Mouse (Mus musculus): Measurements from ENCODE around the gene Catsperz. TPM values are rescaled to one million over a fixed set of nuclear protein-coding genes. Genes with fewer than 3 reads are reported as not detected.

Catsperz gene
- total RNA-seq (2021): 10 to 100 TPM; 23.8 to 30.8 TPM

DNA sequence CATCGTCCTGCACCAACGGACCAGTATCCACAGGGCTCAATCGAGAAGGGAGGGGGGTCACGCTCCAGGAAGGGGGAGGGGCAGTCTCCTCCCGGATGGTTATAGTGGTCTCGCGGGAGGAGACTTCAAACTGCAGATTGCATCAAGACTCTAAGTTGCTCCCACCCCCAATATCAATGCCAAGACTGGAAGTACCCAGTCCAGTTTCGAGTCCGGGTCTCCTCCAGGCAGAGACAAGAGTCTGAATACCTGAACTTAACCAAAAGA is at the start of gene Catsperz:
TSS of gene Catsperz (minus strand) at position 74 of the 267 bp plus-strand sequence.
- intact Hi-C loops (cut with DNase I): loop anchor here (10.0 kb wide), 1 partner anchor 100 kb away; no protein-coding TSS in a partner anchor
- DNase-seq (ENCODE audit: low spot score in 2 of 2): no peak

DNA sequence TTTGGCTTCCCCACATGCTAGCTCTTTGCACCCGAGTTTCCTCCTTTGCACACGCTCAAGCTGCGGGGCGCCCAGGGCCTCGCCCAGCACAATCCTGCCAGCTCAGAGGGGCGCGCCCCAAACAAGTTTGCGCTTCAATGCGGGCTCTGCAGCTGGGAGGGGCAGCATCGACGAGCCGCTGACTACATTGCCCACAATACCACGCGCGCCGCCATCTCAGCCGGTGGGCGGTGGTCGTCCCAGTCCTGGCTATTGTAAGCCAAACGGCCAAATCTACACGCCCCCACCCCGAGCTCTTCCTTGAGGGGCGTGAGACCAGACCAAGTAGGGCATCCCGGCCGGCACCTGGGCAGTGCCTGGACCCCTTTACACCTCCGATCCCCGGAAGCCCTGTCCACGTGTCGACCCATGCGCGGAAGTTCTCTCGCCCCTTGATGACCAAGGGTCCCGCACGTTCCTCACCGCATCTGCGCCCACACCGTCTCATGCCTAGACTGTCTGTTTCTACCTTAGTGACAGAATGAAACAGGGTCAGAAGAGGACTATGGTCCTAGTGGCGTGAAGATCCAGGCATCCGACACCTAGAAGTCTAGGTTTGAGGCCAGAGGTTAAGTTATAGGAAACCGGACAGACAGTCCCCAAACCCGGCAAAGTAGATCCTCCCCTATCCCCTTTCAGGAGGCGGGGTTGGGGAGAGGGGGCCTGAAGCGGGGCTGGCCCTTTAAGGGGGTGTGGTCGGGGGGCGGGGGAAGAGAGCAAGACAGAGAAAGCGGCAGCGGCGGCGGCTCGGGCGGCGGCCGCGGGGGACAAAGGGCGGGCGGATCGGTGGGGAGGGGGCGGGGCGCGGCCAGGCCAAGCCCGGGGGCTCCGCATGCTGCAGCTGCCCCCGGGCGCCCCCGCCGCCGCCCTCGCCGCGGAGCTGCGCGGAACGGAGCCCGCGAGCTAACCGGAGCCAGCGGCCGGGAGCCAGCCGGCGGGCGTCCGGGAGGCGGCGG is 49.3 kb upstream of the Catsperz start, which contains the start of gene Ppp1r14b:
TSS of gene Ppp1r14b (plus strand) at position 758 of the 995 bp plus-strand sequence.
- DNase-seq (ENCODE audit: low spot score in 2 of 2): peak; percentile 75 to 80
- intact Hi-C loops (cut with DNase I): no loop called here

DNA sequence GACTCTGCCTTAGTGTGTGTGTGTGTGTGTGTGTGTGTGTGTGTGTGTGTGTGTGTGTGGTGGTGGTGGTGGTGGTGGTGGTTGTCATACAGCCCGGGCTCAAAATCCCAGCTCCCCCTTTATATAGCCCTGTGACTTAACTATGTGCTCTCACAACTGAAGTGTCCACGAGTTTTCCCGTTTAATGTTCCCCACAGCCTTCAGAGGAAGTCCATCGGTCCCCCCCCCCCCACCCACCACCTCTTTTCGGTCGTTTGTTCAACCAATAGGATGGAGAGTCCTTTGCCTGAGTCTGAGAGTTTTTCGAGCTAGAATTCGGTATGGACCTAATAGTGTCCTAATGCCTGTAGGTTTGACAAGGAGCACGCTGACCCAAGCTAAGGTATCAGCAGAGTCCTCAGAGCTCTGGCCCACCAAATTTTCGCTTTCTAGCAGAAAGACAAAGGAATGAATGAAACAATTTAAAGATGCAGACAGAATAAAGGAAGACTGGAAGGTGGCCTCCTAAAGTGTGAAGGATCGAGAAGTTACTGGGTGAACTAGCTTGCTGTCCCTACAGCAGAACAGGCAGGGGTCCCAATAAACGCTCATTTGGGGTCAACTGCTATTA is 48.5 kb upstream of the Catsperz start:
- DNase-seq (ENCODE audit: low spot score in 2 of 2): no peak

DNA sequence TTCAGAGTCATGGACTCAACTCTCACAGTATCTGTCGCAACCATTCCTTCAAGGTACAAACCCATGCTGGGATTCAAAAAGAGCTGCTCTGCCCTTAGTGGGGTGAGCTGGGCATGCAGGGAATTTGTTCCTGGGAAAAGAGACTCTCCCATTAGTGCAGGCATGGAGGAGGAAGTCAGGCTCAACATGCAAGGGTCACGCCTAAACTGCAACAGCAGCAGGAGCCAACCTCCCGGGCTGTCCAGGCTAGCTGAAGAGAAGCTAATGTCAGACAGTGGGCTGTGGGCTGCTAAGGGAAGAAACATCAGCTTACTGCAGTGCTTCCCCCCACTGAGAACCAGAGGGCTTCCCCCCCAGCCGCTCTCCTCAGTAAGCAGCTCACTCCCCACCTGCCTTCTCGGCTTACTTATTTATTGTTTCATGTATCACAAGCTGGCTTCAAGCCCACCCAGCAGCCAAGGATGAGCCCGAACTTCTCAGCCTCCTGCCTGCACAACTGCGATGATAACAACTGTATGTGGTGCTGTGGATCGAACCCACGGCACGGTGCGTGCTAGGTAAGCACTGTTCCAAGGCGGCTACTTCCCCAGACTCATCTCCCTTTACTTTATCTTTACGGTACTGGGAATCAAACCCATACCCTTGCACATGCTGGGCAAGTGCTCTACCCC is 47.2 kb upstream of the Catsperz start:
- DNase-seq (ENCODE audit: low spot score in 2 of 2): no peak
- intact Hi-C loops (cut with DNase I): loop anchor here (2.0 kb wide), 1 partner anchor 22 kb away; no protein-coding TSS in a partner anchor

More for the DNA sequence above, 48.5 kb upstream of the Catsperz start:
- intact Hi-C loops (cut with DNase I): loop anchor here (2.0 kb wide), 1 partner anchor 23 kb away; no protein-coding TSS in a partner anchor

DNA sequence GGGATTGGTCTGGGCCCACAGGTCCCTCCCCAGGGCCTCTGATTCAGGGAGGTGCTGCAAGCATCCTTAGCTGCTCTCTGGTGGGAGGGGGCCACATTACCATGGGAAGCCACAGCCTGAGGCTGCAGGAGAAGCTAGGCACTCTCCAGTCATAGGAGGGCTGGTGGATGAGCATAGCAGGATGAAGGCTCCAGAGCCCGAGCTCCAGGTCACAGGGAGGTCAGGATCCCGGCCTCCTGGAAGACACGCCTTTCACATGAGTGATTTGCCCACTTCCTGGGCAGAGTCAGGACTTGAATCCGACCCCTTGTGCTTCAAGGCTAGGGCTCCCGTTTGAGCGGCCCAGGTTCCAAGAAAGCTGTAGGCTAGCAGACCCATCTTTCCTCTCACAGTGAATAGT is 46.5 kb upstream of the Catsperz start:
- intact Hi-C loops (cut with DNase I): loop anchor here (2.0 kb wide), 1 partner anchor 21 kb away; no protein-coding TSS in a partner anchor
- no peak for DNase-seq (ENCODE audit: low spot score in 2 of 2)

DNA sequence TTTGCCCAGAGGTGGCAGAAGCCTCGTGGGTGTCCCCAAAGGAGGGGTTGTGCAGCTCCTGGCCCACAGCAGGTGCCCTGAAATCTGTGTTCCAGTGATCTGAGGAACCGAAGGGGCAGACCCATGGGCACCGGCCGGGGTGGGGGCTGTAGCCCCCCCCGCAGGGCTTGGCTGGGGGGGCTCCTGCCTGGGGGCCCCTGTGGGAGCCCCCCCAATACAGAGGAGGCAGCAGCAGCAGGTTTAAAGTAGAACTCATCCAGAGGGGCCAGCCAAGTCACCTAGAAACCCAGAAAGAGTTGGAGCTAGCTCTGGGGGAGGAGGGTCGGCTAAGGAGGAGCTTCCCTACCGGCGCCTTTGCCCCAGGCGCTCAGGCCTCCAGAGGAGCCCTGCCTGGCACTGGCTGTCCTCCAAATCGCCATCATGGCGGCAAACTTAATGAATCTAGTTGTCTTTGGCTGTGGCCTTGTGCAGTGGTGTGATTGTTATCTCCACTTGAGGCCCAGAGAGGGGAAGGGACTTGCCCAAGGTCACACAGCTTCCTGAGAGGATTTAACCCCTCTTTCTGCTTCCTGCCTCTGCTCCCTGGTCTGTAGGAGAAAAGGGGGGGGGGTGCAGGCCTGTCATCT is 45.4 kb upstream of the Catsperz start:
- intact Hi-C loops (cut with DNase I): no loop called here
- no peak for DNase-seq (ENCODE audit: low spot score in 2 of 2)

DNA sequence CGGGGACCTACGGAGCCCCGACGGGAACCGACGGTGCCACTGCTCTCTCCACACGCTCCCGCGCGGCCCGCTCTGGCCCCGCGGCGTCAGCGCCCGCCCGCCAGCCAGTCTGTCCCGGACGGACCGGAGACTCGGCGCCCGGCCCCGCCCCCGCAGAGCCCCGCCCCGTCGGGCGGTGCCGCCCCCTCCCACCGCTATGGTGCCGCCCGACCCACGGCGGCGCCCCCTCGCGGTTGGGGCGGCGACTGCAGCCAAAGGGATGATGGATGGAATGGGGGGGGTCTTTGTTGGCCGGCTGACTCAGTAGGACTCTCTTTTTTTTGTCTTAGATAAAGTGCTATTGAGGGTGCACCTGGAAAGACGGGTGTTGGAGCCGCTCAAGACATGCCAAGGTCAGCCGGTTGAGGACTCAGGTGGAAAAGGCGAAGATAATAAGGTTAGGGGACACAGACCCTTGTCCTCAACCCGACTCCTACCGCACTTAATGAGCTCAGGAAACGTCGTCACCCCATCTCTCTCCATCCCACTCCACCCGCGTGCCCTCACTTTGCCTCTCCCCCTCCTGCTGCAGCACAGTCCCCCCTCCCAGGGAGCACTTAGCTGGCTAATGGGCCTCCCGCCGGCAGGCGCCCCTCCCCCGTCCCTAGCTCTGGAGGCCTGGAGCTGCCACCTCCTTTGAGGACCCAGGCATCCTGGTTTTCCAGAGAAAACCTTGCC is 44.6 kb upstream of the Catsperz start:
- intact Hi-C loops (cut with DNase I): no loop called here
- DNase-seq (ENCODE audit: low spot score in 2 of 2): peak in 1 of 2 experiments; percentile 30

DNA sequence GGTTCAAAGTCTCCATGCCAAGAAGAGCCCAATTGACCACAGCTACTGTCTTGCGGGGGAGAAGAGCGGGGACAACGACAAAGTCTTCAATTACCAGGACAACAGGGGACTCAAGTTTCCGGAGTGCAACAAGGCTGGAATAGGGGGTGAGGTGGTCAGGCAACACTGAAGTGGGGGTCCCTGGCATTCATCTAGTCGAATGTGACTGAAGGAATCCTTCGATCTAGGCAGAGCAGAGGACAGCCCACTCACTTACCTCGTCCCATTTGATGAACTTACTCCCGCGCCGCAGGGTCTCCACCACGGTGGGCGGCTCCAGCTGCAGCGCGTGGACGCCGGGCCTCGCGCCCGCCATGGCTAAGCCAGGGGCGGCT is 44.1 kb upstream of the Catsperz start:
- intact Hi-C loops (cut with DNase I): no loop called here
- no peak for DNase-seq (ENCODE audit: low spot score in 2 of 2)

DNA sequence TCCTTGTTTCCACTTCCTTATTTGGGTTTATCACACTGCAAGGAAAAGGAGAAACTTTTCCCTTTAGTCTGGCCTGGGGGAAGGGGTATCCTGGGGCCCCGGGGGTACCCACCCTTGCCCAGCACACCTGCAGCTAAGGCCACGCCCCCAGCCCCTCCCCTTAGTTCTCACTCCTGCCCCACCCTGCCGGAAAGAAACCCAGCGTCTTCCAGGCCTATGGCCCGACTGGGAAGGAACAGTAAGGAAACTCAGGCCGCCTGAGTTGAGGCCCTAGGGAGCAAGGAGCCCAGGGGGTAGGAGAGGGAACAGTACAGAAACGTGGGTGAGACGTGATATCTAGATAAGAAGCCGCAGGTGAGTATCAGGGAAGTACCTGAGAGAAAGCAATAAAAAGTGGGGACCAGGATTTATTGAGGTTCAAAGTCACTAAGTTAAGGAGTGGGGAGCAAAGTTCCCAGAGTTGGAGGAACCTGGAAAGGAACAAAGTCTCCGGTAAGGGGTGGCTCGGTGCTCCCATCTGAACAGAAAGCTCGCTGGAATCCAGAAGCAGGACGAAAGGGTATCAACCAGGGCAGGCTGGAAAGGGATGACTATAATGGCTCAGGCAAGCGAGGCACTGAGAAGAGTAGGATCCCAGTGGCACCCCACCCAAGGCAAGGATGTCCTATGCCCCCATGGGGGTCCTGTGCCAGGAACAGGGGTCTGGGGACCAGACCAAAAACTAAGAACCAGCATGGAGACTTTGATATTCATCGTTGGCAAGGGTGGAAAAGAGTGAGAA is 43.5 kb upstream of the Catsperz start:
- DNase-seq (ENCODE audit: low spot score in 2 of 2): no peak
- intact Hi-C loops (cut with DNase I): no loop called here

DNA sequence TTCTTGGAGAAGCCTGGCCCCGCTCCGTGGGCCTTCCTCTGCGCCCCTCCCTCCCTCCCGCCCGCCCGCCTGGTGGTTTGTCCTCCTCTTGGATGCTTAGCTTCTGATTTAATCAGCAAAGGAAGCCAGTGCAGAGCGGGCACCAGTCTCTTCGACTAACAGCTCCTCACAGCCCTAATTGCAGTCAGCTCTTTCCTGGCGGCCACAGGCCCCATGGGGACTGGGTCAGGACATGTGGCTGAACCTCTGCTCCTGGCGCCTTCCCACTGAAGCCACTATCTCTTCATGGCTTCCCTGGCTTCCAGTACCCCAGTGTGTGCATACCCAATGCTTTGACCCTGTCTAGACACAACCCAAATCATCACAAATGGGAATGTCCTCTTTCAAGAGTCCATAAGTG is 31.3 kb upstream of the Catsperz start:
- intact Hi-C loops (cut with DNase I): no loop called here
- no peak for DNase-seq (ENCODE audit: low spot score in 2 of 2)

DNA sequence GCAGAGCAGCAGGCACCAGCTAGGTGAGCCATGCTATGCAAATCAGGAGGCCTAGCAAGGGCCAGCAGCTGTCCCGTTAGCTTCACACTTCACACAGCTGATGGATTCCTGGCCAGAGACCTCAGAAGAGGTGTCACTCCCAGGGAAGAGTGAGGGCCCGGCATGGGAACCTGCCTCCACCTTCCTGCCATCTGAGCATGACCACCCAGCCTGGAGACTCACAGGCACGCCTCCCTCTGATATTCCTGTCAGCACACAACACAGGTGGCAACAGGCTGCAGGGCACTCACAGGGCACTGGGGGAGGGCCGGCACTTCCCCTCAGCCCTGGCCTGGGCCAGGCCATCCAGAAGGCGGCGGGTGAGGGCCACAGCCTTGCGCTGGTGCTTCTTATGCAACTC is 30.2 kb upstream of the Catsperz start:
- DNase-seq (ENCODE audit: low spot score in 2 of 2): no peak
- intact Hi-C loops (cut with DNase I): no loop called here

DNA sequence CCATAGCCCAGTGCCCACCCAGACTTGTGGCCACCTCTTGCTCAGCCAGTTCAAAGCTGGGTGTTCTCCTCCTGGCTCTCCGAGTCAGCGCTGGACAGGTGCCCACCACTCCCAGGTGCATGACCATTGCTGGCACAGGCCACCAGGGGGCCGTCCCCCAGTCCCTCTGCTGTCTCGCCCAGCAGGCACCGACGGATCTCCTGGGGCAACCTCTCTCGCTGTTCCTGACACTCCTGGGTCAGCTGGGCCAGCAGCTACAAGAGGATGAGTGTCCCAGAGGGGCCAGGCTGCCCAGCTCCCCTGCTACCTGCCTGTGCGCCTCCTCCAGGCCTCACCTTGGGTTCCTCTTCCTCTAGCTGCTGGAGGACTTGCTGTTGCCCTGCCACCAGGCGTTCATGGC is 28.9 kb upstream of the Catsperz start:
- DNase-seq (ENCODE audit: low spot score in 2 of 2): no peak
- intact Hi-C loops (cut with DNase I): no loop called here

DNA sequence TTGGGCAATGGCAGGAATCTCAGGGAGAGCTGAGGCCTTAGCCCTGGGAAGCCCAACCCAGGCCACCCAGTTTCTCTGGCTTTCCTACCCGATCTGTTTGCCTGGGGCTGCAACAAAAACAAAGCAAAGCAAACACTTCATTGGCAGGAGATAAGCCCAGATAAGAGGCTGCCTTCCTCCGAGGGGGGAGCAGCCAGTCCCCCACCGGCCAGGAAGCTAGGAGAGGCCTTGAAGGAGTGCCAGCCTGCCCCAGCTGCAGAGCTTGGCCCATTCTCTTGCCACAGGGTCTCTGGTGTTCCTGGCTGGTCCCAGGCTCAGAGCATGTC is 27.5 kb upstream of the Catsperz start:
- intact Hi-C loops (cut with DNase I): no loop called here
- no peak for DNase-seq (ENCODE audit: low spot score in 2 of 2)

DNA sequence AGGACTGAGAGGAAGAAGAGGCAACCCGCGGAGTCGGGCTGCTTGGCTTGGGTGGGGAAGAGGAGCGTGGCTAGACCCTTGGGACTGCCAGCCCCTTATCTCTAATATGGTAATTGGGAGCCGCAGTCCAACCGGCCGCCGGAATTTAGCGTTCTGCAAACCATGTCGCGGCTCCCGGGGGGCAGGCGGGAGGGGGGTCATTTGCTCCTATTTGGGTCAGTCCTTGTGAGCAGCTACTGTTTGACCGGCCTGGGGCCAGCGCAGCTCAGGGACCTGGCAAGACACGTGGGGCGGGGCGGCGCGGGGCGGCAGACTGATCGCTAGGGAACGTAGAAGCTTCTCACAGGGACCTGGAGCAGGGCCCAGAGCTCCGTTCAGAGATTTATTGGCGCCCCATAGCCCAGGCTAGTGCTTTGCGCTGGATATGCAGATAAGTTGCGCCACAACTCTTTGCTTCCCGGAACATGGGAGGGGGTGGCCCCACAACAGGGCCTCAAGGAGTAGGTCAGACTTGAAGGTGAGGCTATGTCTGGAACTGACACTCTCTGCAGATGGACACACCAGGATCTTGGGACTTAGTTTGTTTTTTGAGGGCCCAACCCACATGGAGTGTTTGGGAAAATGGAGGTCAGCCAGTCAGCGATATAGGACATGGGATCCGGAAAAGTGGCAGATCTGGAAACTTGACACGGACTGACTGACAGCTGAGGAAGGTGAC is 27.0 kb upstream of the Catsperz start:
- intact Hi-C loops (cut with DNase I): loop anchor here (2.0 kb wide), 1 partner anchor 21 kb away; no protein-coding TSS in a partner anchor
- peak; percentile 65 to 73 for DNase-seq (ENCODE audit: low spot score in 2 of 2)

DNA sequence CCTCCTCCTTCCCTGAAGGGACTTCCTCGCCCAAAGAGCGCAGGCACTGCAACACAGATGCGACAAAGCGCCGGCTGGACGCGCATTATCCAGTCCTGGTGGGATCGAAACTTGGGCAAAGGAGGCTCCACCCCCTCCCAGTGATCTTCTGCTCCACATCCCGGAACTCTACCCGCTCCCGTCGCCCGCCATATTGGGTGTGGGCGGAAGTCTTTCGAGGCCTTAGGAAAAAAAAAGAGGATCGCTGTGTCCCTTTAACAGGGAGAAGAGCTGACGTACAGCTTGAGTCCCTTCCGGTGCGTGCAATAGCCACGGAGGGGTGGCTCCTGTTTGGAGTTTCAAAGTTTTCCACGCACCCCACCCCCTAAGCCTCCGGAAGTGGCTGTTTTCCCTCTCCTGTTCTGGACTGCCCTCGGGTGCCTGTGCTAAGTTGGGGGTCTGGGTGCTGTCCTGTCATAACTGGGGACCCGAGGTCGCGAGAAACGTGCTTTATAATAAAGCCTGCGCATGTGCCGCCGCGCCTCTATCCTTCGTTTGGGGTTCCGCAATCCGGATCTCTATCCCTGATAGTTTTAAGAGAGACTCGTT is 26.3 kb upstream of the Catsperz start:
- intact Hi-C loops (cut with DNase I): loop anchor here (2.0 kb wide), 1 partner anchor 21 kb away; no protein-coding TSS in a partner anchor
- DNase-seq (ENCODE audit: low spot score in 2 of 2): peak; percentile 92 to 94

DNA sequence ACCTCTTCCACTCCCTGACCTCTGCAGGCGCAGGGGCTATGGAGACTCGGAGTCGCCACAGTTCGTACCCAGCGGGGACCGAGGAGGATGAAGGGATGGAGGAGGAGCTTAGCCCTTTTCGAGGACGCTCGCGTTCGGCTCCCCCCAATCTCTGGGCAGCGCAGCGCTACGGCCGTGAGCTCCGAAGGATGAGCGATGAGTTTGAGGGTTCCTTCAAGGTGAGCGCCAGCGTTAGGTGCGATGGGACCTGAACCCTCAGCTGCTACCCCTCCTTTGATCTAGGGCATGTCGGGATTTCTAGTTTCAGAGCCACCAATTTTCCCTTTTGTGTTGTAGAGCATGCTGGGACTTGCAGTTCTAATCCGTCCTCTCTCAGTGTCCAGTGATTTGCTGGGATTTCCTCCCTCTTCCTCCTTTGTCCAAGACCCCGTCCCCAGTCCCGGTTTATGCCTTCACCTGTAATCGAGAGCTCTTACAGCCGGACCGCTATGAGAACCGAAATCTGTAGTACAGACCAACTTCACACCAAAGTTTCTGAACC is 25.5 kb upstream of the Catsperz start:
- peak; percentile 58 to 74 for DNase-seq (ENCODE audit: low spot score in 2 of 2)
- intact Hi-C loops (cut with DNase I): loop anchor here (2.0 kb wide), 1 partner anchor 22 kb away; no protein-coding TSS in a partner anchor

DNA sequence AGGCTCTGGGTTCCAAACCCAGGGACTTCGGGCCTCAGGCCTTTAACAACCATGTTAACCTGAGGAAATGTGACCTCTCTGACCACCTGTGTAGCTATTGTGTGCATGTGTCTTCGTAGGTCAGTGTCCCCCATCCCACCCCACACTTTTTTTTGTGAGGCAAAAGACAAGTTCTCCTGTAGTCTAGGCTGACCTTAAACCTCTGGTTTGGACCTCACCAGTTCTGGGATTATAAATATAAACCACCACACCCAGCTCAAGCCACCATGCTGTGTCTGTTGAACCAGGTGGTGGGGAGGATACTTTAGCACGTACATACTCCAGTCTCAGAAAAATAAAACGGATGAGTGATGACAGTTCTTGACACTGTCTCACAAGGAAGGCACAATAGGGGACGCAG is 24.8 kb upstream of the Catsperz start:
- intact Hi-C loops (cut with DNase I): loop anchor here (2.0 to 10.0 kb wide), 2 partner anchors 23 to 705 kb away; partner anchors contain the start of gene Atg2a
- DNase-seq (ENCODE audit: low spot score in 2 of 2): no peak
